Mouse (Mus musculus): ENCODE data around the gene Lrg1.

Lrg1 gene

GRCm38 (mm10) chr17:56074827-56075208, 47.0 kb downstream of the Lrg1 start, which contains the start of gene Ubxn6:
Gene Ubxn6 (minus strand): TSS chr17:56075028.
- peak; percentile 98 for DNase-seq (ENCODE audit: low spot score)

DNA sequence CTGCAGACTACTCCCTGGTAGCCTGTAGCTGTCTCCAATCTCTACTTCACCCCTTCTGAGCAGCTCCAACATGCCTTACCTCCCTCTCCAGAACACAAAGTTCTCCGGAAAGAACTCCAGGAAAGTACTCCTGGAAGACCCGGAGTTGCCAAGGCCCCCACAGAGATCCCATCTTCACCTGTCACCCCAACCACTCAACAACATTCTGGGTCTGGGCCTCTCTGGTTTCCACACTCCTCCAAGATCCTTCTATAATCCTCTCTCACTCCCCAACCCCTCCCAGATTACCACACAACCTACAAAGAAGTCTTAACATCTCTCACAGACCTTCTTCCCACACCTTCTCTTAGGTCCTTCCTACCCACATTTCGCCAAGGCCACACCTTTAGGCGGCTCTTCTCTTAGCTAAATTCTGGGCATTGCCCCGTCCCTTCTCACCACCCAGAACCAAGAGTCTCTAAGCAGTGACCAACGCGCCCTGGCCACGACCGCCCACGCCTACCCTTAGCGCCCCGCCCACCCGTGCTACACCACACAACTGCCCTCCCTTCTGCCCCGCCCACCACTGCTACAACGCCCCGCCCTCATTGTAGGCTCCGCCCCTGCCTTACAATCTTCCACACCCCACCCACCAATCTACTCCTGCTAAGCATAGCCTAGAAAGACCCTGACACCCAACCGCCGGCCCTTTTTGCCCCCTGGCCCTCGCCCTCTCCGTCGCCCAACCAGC, 47.5 kb downstream of the Lrg1 start:
- peak; percentile 88 for DNase-seq (ENCODE audit: low spot score)

GRCm38 (mm10) chr17:56072243-56072642, 49.6 kb downstream of the Lrg1 start:
- no peak for DNase-seq (ENCODE audit: low spot score)

DNA sequence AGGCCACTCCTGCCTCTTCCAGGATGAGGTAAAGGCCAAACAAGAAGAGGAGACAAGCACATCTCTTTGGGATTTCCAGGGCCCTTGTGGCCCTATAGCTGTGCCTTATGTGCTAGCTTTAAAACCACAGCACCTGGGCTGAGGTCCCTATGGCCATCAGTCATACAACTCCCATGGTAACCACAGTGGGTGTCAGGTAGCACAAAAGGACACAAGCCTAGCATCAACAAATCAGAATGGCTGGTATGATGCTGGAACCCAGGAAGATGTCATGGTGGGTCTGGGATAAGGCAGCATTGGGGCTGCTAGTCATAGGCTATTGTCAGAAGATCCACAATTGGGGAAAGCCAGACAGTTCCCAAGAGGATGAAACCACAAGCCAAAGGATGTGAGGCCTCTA, 50.7 kb downstream of the Lrg1 start:
- DNase-seq (ENCODE audit: low spot score) = no peak
